10 mouse cellular contexts compared by ENCODE assay signal in genomic region chr4:8374737-8375489, GRCm38 (mm10).
DNase-seq lines count a peak whose midpoint lies in the region; ATAC-seq lines count a peak whose summit lies in the region.
"Had no signal": no experiment of that assay in that cellular context is flagged by ENCODE, and none has a peak within 500 bp of the region (broad histone marks: within the 10 kb centered on the region; RNA-seq: fewer than 3 reads in every experiment).

No protein-coding gene starts in this region.

- no peak overlapping the region for H3K27ac ChIP-seq in hindbrain, embryonic 14.5 days
- no peak overlapping the region for H3K27ac ChIP-seq in hindbrain, embryonic 10.5 days

- ATAC-seq in cerebellum, adult (ENCODE audit: insufficient number of reproducible peaks, low FRiP score, low TSS enrichment), result peak; percentile 45; the same call in 1 of the 2 replicates
- ATAC-seq in hindbrain, embryonic 14.5 days (ENCODE audit: low FRiP score), result peak; percentile 58; the same call in 1 of the 2 replicates

- no peak overlapping the region for H3K9ac ChIP-seq in hindbrain, embryonic 14.5 days

- H3K4me1 ChIP-seq in hindbrain, embryonic 14.5 days (replicated peaks; ENCODE audit: control insufficient read depth, insufficient read depth, low read length), result no peaks in the 10 kb centered on the region
- H3K4me1 ChIP-seq in hindbrain, embryonic 10.5 days (replicated peaks), result no peaks in the 10 kb centered on the region

- no peak overlapping the region for H3K4me3 ChIP-seq in hindbrain, embryonic 14.5 days (replicated peaks; ENCODE audit: low read length)
- no peak overlapping the region for H3K4me3 ChIP-seq in hindbrain, embryonic 10.5 days

- no peak for DNase-seq in cerebellum, postnatal 36 days
- no peak for DNase-seq in hindbrain, embryonic 14.5 days (ENCODE audit: low spot score)
- DNase-seq in hindbrain, embryonic 10.5 days (ENCODE audit: low spot score), result no peak
- peak; percentile 60 to 80 for DNase-seq in right cerebral cortex, postnatal 10 days (ENCODE audit: low spot score in 2 of 2)
- DNase-seq in right cerebral cortex, postnatal 14 days, result no peak
- DNase-seq in retina, embryonic 14.5 days (ENCODE audit: low spot score), result no peak
- DNase-seq in kidney, postnatal 4 days, result no peak
- DNase-seq: gastrocnemius, postnatal 25 days; lung, postnatal 4 days had no signal

- H3K36me3 ChIP-seq in hindbrain, embryonic 14.5 days (replicated peaks; ENCODE audit: control insufficient read depth, insufficient read depth), result no peaks in the 10 kb centered on the region
- H3K36me3 ChIP-seq in hindbrain, embryonic 10.5 days, result no peaks in the 10 kb centered on the region

- no peak overlapping the region for H3K4me2 ChIP-seq in hindbrain, embryonic 14.5 days (replicated peaks)

- H3K9me3 ChIP-seq in hindbrain, embryonic 14.5 days (ENCODE audit: control insufficient read depth, low read length), result no peaks in the 10 kb centered on the region
- H3K9me3 ChIP-seq in hindbrain, embryonic 10.5 days, result no peaks in the 10 kb centered on the region

- no peaks in the 10 kb centered on the region for H3K27me3 ChIP-seq in hindbrain, embryonic 14.5 days (ENCODE audit: control insufficient read depth, insufficient read depth, low read length)
- H3K27me3 ChIP-seq in hindbrain, embryonic 10.5 days (ENCODE audit: insufficient read depth, poor library complexity, severe bottlenecking), result no peaks in the 10 kb centered on the region

- WGBS in hindbrain, embryonic 14.5 days, result 72% methylated on average over 6 of the region's 6 CpGs
- 73% methylated on average over 6 of the region's 6 CpGs for WGBS in hindbrain, embryonic 10.5 days

Comparison
In these comparisons a context has a peak if more than half of its experiments do, and no peak if none do; other contexts are left out.
1. DNase-seq: peak in right cerebral cortex, postnatal 10 days (2 of 2); none in cerebellum, postnatal 36 days (0 of 2), hindbrain, embryonic 14.5 days (single experiment), hindbrain, embryonic 10.5 days (single experiment), right cerebral cortex, postnatal 14 days (single experiment), retina, embryonic 14.5 days (single experiment) and kidney, postnatal 4 days (0 of 2).